Mouse (Mus musculus): ENCODE results near the gene Ppfibp1. TPM values are rescaled to one million over a fixed set of nuclear protein-coding genes. Genes with fewer than 3 reads are reported as not detected.
A peak's percentile ranks its signal among the peaks of the same experiment; 100 is the strongest.

Ppfibp1 gene
- total RNA-seq, 2 experiments from 2014 or later = 115 to 130 TPM

GRCm38 (mm10) chr6:146881896-146882770 lies 6.2 kb upstream of the Ppfibp1 start:
- DNase-seq = no peak

- DNase-seq = no peak
Measured at GRCm38 (mm10) chr6:146883426-146883825, 4.9 kb upstream of the Ppfibp1 start.

- no peak for DNase-seq
Measured at GRCm38 (mm10) chr6:146884171-146884570, 4.1 kb upstream of the Ppfibp1 start.

- DNase-seq = peak in 1 of 2 experiments; percentile 54
Measured at GRCm38 (mm10) chr6:146884851-146885250, 3.4 kb upstream of the Ppfibp1 start.

GRCm38 (mm10) chr6:146888660-146889490 lies 588 bp downstream of the Ppfibp1 start:
- DNase-seq = no peak

GRCm38 (mm10) chr6:146890215-146890614 lies 1.9 kb downstream of the Ppfibp1 start:
- peak in 1 of 2 experiments; percentile 32 for DNase-seq

GRCm38 (mm10) chr6:146890633-146891032 lies 2.3 kb downstream of the Ppfibp1 start:
- DNase-seq = peak in 1 of 2 experiments; percentile 38

GRCm38 (mm10) chr6:146893890-146894289 lies 5.6 kb downstream of the Ppfibp1 start:
- peak in 1 of 2 experiments; percentile 9 for DNase-seq

GRCm38 (mm10) chr6:146898709-146899108 lies 10.4 kb downstream of the Ppfibp1 start:
- DNase-seq = peak in 1 of 2 experiments; percentile 11

- peak in 1 of 2 experiments; percentile 11 for DNase-seq
Measured at GRCm38 (mm10) chr6:146899647-146900046, 11.4 kb downstream of the Ppfibp1 start.

GRCm38 (mm10) chr6:146901929-146902328 lies 13.6 kb downstream of the Ppfibp1 start:
- DNase-seq = no peak

- DNase-seq = no peak
Measured at GRCm38 (mm10) chr6:146903632-146904031, 15.3 kb downstream of the Ppfibp1 start.

GRCm38 (mm10) chr6:146904707-146905106 lies 16.4 kb downstream of the Ppfibp1 start:
- no peak for DNase-seq

GRCm38 (mm10) chr6:146906000-146906786 lies 17.9 kb downstream of the Ppfibp1 start:
- no peak for DNase-seq

GRCm38 (mm10) chr6:146907061-146907794 lies 18.9 kb downstream of the Ppfibp1 start:
- DNase-seq = no peak

- no peak for DNase-seq
Measured at GRCm38 (mm10) chr6:146907795-146908190, 19.5 kb downstream of the Ppfibp1 start.

GRCm38 (mm10) chr6:146908801-146909200 lies 20.5 kb downstream of the Ppfibp1 start:
- DNase-seq = no peak

- peak in 1 of 2 experiments; percentile 36 for DNase-seq
Measured at GRCm38 (mm10) chr6:146909725-146910489, 21.6 kb downstream of the Ppfibp1 start.

- DNase-seq = no peak
Measured at GRCm38 (mm10) chr6:146910801-146911200, 22.5 kb downstream of the Ppfibp1 start.

- DNase-seq = peak; percentile 55 to 66
Measured at GRCm38 (mm10) chr6:146912835-146913488, 24.7 kb downstream of the Ppfibp1 start.
